Mouse (Mus musculus): ENCODE measurements around the gene 1700025C18Rik. TPM values are rescaled to one million over a fixed set of nuclear protein-coding genes. Genes with fewer than 3 reads are reported as not detected.

The 1700025C18Rik gene
- total RNA-seq, 2 experiments from 2014 or later, result not detected

DNA sequence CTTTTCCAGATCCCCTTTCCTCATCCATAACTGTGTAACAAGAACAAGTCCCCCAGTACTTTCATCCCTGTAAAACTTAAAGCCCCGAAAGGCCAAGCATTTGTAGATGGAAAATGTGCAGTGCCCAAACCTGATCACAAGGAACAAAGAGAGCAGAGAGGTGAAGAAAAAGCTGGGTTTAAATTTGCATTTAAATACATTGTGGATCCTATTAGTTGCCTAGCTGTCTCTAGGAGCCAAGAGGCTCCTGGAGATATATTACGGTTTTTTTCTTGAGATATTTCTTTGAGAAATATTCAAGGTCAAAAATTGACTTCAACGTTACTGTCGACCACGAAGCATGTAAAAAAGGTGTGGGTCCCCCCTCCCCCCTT lies 55.5 kb downstream of the 1700025C18Rik start:
- DNase-seq, result no peak

DNA sequence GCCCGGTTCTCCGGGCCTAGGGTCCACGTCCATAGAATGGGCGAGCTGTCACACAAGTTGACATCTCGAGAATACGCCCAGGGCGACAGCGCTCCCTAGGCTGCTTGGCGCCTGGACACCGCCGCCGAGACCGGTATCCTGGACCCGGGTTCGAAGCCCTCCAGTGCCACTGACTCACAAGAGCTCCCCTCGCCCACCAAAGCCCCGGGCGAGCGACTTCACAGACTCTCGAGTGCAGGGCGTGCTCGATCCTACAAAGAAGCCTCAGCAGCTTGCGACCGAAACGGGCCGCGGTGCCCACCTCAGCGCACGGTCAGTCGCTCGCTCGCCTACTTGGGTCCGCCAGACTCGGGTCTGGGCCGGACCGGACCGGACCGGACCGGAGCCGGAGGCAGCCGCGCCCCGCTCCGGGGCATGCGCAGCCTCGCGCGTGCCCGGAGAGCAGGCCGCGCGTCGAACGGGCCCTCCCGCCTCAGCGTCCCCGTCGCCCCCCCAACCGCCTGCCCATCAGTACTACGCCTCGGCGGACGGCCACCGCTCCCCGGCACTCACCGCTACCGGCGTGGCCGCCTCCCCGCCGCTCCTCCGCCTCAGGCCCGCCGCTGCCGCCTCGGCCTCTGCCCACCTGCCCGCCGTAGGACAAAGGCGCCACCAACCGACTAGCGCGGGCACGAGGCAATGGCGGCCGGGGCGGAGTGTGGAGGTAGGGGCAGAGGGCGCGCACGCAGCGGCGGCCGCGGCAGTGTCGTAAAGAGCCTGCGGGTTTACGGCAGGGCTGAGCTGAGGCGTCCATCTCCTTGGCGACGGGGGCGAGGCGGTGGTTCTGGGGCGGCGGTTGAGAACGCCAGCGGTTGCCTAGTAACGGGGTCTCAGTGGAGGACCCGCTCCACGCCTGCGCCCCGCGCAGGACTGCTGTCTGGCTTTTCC lies 56.2 kb downstream of the 1700025C18Rik start, which contains the start of gene Ncoa5:
TSS of gene Ncoa5 (minus strand) at position 737 of the 927 bp plus-strand sequence.
- DNase-seq, result peak; percentile 97

GRCm38 (mm10) chr2:165033306-165033705 lies 57.2 kb downstream of the 1700025C18Rik start:
- DNase-seq, result no peak

DNA sequence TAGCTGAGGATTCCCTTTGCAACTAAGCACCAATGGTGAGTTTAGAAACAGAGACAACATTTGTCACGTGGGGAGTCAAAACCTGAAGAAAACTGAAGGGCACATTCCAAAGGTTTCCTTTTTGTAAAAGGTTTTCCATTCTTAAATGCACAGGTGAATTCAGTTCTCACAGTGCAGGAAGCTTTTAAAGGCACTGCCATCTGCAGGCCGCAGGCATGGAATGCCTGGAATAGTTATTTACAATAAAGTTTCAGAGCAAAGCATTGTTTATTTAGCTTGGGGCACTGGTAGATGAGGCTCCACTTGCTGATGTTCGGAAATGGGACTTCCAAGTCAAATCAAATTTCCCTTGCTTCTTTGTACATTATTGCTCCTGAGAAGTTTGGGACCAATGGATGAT lies 58.0 kb downstream of the 1700025C18Rik start:
- no peak for DNase-seq

Other genes with a start within 250 kb of the 1700025C18Rik start
- gene Pltp, start 233.0 kb downstream of the 1700025C18Rik start, total RNA-seq (2021), result 10 to 100 TPM; 14.8 to 18.6 TPM
- gene Pcif1, start 211.4 kb downstream of the 1700025C18Rik start, total RNA-seq (2021), result 10 to 100 TPM; 21.0 to 25.8 TPM
- 1 to 10 TPM; 8.2 to 9.2 TPM for gene Zfp335, start 179.0 kb downstream of the 1700025C18Rik start, total RNA-seq (2021)
- 1 to 10 TPM in 1 of 2 experiments, under 1 TPM in 1; 0.64 to 1.4 TPM for gene Mmp9, start 150.0 kb downstream of the 1700025C18Rik start, total RNA-seq (2021)
- gene Slc12a5, start 129.9 kb downstream of the 1700025C18Rik start, total RNA-seq (2021), result under 1 TPM; 0.21 to 0.38 TPM
- 10 to 100 TPM in 1 of 2 experiments, 1 to 10 TPM in 1; 9.9 to 12.6 TPM for gene Ncoa5, start 55.9 kb downstream of the 1700025C18Rik start, total RNA-seq (2021)
- under 1 TPM; 0.48 to 0.84 TPM for gene Cd40, start 35.1 kb downstream of the 1700025C18Rik start, total RNA-seq (2021)
- gene Cdh22, start 144.1 kb upstream of the 1700025C18Rik start, total RNA-seq (2021), result under 1 TPM; 0.08 to 0.18 TPM
- 10 to 100 TPM; 16.0 to 17.0 TPM for gene Slc35c2, start 197.1 kb upstream of the 1700025C18Rik start, total RNA-seq (2021)
- gene Elmo2, start 235.7 kb upstream of the 1700025C18Rik start, total RNA-seq (2021), result 10 to 100 TPM; 12.7 to 13.4 TPM

Data from gastrocnemius, postnatal 25 days (tissue).